Mouse (Mus musculus): ENCODE measurements around the gene Mfsd9. TPM values are rescaled to one million over a fixed set of nuclear protein-coding genes. Genes with fewer than 3 reads are reported as not detected.

Gene Mfsd9
- polyA plus RNA-seq, 1 experiment from 2014 or later: 7.0 TPM

- no peak for ATAC-seq (replicated peaks; ENCODE audit: low FRiP score, low read depth)
- no peak overlapping the region for H3K27ac ChIP-seq
- H3K36me3 ChIP-seq (ENCODE audit: insufficient read depth, low read length): 0 out of 2 replicates have a peak, but pooled peaks cover 12% of the 10 kb centered on the region
- H3K9me3 ChIP-seq (replicated peaks; ENCODE audit: low read length): no peaks in the 10 kb centered on the region
- TF ChIP-seq CTCF (IDR thresholded peaks at IDR 0.05; ENCODE audit: low read depth): no peak
- 0 out of 2 replicates have a peak, but pooled peaks cover 4% of the 10 kb centered on the region for H3K4me1 ChIP-seq (replicated peaks; ENCODE audit: insufficient read depth, low read length)
- H3K4me3 ChIP-seq (replicated peaks; ENCODE audit: low read depth, low read length): no peak overlapping the region
- no peak overlapping the region for H3K9ac ChIP-seq (ENCODE audit: low read depth, low read length)
- no peak overlapping the region for H3K4me2 ChIP-seq (ENCODE audit: low read length)
- WGBS: 95% methylated on average over 10 of the region's 10 CpGs
- DNase-seq (ENCODE audit: low spot score): no peak
- no peaks in the 10 kb centered on the region for H3K27me3 ChIP-seq (ENCODE audit: insufficient read depth, low read length)
Measured at GRCm38 (mm10) chr1:40774040-40774439, 16.4 kb downstream of the Mfsd9 start.

- Histone ChIP-seq H3K9me3 (replicated peaks; ENCODE audit: low read length) (no peaks in the 10 kb centered on the region), H3K36me3 (ENCODE audit: insufficient read depth, low read length) (0 out of 2 replicates have a peak, but pooled peaks cover 7% of the 10 kb centered on the region), H3K4me1 (replicated peaks; ENCODE audit: insufficient read depth, low read length) (0 out of 2 replicates have a peak, but pooled peaks cover 4% of the 10 kb centered on the region), H3K27ac (no peak overlapping the region), H3K4me2 (ENCODE audit: low read length) (no peak overlapping the region), H3K27me3 (ENCODE audit: insufficient read depth, low read length) (no peaks in the 10 kb centered on the region), H3K4me3 (replicated peaks; ENCODE audit: low read depth, low read length) (no peak overlapping the region), H3K9ac (ENCODE audit: low read depth, low read length) (no peak overlapping the region)
- ATAC-seq (replicated peaks; ENCODE audit: low FRiP score, low read depth) (no peak), DNase-seq (ENCODE audit: low spot score) (no peak)
- WGBS: 85% methylated on average over 5 of the region's 5 CpGs
- TF ChIP-seq CTCF (IDR thresholded peaks at IDR 0.05; ENCODE audit: low read depth): no peak
Measured at GRCm38 (mm10) chr1:40773234-40773633, 17.3 kb downstream of the Mfsd9 start.

GRCm38 (mm10) chr1:40771196-40771970 is 19.1 kb downstream of the Mfsd9 start:
- Histone ChIP-seq H3K4me1 (replicated peaks; ENCODE audit: insufficient read depth, low read length) (0 out of 2 replicates have a peak, but pooled peaks cover 4% of the 10 kb centered on the region), H3K4me3 (replicated peaks; ENCODE audit: low read depth, low read length) (no peak overlapping the region), H3K27me3 (ENCODE audit: insufficient read depth, low read length) (no peaks in the 10 kb centered on the region), H3K36me3 (ENCODE audit: insufficient read depth, low read length) (0 out of 2 replicates have a peak, but pooled peaks cover 7% of the 10 kb centered on the region), H3K9ac (ENCODE audit: low read depth, low read length) (no peak overlapping the region), H3K4me2 (ENCODE audit: low read length) (no peak overlapping the region), H3K27ac (no peak overlapping the region), H3K9me3 (replicated peaks; ENCODE audit: low read length) (no peaks in the 10 kb centered on the region)
- no peak for DNase-seq (ENCODE audit: low spot score)
- WGBS: 93% methylated on average over 7 of the region's 7 CpGs
- ATAC-seq (replicated peaks; ENCODE audit: low FRiP score, low read depth): no peak
- no peak for TF ChIP-seq CTCF (IDR thresholded peaks at IDR 0.05; ENCODE audit: low read depth)

GRCm38 (mm10) chr1:40769331-40769894 is 21.1 kb downstream of the Mfsd9 start:
- DNase-seq (ENCODE audit: low spot score): no peak

GRCm38 (mm10) chr1:40768606-40769005 is 21.9 kb downstream of the Mfsd9 start:
- Histone ChIP-seq H3K4me1 (replicated peaks; ENCODE audit: insufficient read depth, low read length) (0 out of 2 replicates have a peak, but pooled peaks cover 4% of the 10 kb centered on the region), H3K4me2 (ENCODE audit: low read length) (no peak overlapping the region), H3K9ac (ENCODE audit: low read depth, low read length) (no peak overlapping the region), H3K27me3 (ENCODE audit: insufficient read depth, low read length) (no peaks in the 10 kb centered on the region), H3K9me3 (replicated peaks; ENCODE audit: low read length) (no peaks in the 10 kb centered on the region), H3K36me3 (ENCODE audit: insufficient read depth, low read length) (0 out of 2 replicates have a peak, but pooled peaks cover 4% of the 10 kb centered on the region), H3K4me3 (replicated peaks; ENCODE audit: low read depth, low read length) (no peak overlapping the region), H3K27ac (no peak overlapping the region)
- peak; percentile 86 for TF ChIP-seq CTCF (IDR thresholded peaks at IDR 0.05; ENCODE audit: low read depth)
- DNase-seq (ENCODE audit: low spot score) (peak; percentile 68), ATAC-seq (replicated peaks; ENCODE audit: low FRiP score, low read depth) (peak; percentile 55)
- 26% methylated on average over 6 of the region's 6 CpGs for WGBS

More at GRCm38 (mm10) chr1:40769331-40769894, 21.1 kb downstream of the Mfsd9 start:
- Histone ChIP-seq H3K27me3 (ENCODE audit: insufficient read depth, low read length) (no peaks in the 10 kb centered on the region), H3K4me2 (ENCODE audit: low read length) (no peak overlapping the region), H3K27ac (peak overlapping the region; percentile 36; the same call in 1 of the 2 replicates), H3K9me3 (replicated peaks; ENCODE audit: low read length) (no peaks in the 10 kb centered on the region), H3K9ac (ENCODE audit: low read depth, low read length) (no peak overlapping the region), H3K4me1 (replicated peaks; ENCODE audit: insufficient read depth, low read length) (0 out of 2 replicates have a peak, but pooled peaks cover 4% of the 10 kb centered on the region), H3K36me3 (ENCODE audit: insufficient read depth, low read length) (0 out of 2 replicates have a peak, but pooled peaks cover 7% of the 10 kb centered on the region), H3K4me3 (replicated peaks; ENCODE audit: low read depth, low read length) (no peak overlapping the region)
- 31% methylated on average over 4 of the region's 4 CpGs for WGBS
- TF ChIP-seq CTCF (IDR thresholded peaks at IDR 0.05; ENCODE audit: low read depth): no peak
- peak; percentile 85 for ATAC-seq (replicated peaks; ENCODE audit: low FRiP score, low read depth)

GRCm38 (mm10) chr1:40767588-40767987 is 22.9 kb downstream of the Mfsd9 start:
- no peak overlapping the region for H3K4me2 ChIP-seq (ENCODE audit: low read length)
- no peak overlapping the region for H3K27ac ChIP-seq
- 92% methylated on average over 18 of the region's 18 CpGs for WGBS
- H3K9me3 ChIP-seq (replicated peaks; ENCODE audit: low read length): no peaks in the 10 kb centered on the region
- 0 out of 2 replicates have a peak, but pooled peaks cover 4% of the 10 kb centered on the region for H3K4me1 ChIP-seq (replicated peaks; ENCODE audit: insufficient read depth, low read length)
- H3K9ac ChIP-seq (ENCODE audit: low read depth, low read length): no peak overlapping the region
- no peak for ATAC-seq (replicated peaks; ENCODE audit: low FRiP score, low read depth)
- TF ChIP-seq CTCF (IDR thresholded peaks at IDR 0.05; ENCODE audit: low read depth): no peak
- no peak overlapping the region for H3K4me3 ChIP-seq (replicated peaks; ENCODE audit: low read depth, low read length)
- no peaks in the 10 kb centered on the region for H3K27me3 ChIP-seq (ENCODE audit: insufficient read depth, low read length)
- H3K36me3 ChIP-seq (ENCODE audit: insufficient read depth, low read length): no peaks in the 10 kb centered on the region
- DNase-seq (ENCODE audit: low spot score): no peak
